Mouse (Mus musculus) olfactory bulb, adult 2 months (tissue): ENCODE results near the gene Bap1.

Experiments
- CTCF ChIP-seq: fragments of 200-500 bp; IDR thresholded peaks from 2 replicates; pipeline ENCODE4 v1.5.1; 2012; ENCODE audit warnings: low read depth, mild to moderate bottlenecking, low read length, moderate library complexity; ENCODE audit not compliant: insufficient read depth
- POLR2A ChIP-seq: fragments of 200-500 bp; IDR thresholded peaks from 2 replicates; pipeline ENCODE4 v1.6.1; 2012; ENCODE audit warnings: mild to moderate bottlenecking, low read depth, low read length, moderate library complexity; ENCODE audit not compliant: insufficient read depth

DNA sequence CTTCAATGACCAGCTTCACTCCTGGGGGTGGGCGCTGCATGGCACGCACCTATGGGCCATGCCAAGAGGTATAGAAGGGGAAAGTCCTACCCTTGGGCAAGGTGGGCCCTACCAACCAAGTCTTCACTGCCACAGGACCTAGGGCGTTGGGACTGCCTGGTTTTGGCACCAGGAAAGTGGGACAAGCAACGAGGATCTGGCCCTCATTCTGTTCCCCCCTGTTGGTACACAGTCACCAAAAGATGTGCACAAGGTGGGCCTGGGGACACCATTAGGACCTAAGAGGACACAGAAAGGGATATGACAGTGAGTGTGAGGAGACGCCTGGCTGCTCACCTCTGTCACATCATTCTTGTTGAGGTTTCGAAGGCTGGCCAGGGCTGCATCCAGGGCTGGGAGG lies 19.9 kb downstream of the Bap1 start:
- TF ChIP-seq CTCF, result no peak
- TF ChIP-seq POLR2A, result no peak
